Mouse (Mus musculus) heart, adult 2 months (tissue): ENCODE results near the gene Coro6.

ENCODE experiments used
- EP300 ChIP-seq: fragments of 200-500 bp; IDR thresholded peaks from 2 replicates; pipeline ENCODE4 v1.6.1; 2011; ENCODE audit warnings: low read depth, low read length, control low read depth; ENCODE audit not compliant: insufficient read depth
- POLR2A ChIP-seq: fragments of 200-500 bp; IDR thresholded peaks from 2 replicates; pipeline ENCODE4 v1.6.1; 2011; ENCODE audit warnings: mild to moderate bottlenecking, low read depth, low read length, control low read depth; ENCODE audit not compliant: insufficient read depth

DNA sequence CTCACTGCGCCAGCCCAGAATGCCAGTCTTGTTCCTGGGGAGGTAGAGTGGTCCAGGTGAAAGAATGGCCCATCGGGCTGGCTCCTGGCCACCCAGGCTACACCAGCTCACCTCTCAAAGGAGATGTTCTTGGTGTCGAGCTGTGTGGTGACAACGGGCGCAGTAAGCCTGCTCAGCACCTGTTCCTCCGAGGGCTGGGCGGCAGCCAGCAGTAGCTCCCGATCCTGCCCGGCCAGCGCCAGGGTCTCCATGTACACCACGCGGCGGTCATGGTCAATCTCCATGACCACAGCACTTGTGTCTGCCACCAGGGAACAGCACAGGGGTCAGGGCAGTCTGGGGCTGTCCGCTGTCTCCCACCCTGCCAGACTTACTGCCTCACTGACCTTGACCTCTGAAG lies 14.0 kb downstream of the Coro6 start:
- no peak for TF ChIP-seq POLR2A
- TF ChIP-seq EP300, result no peak
